Mouse (Mus musculus) MEL (cell line): Measurements from ENCODE around the gene Abhd18. TPM values are rescaled to one million over a fixed set of nuclear protein-coding genes. Genes with fewer than 3 reads are reported as not detected.

Experiments
- DNase-seq: peaks from one replicate; pipeline ENCODE4 v3.0.0; 2011; ENCODE audit warnings: low read depth, low spot score
- H3K27ac ChIP-seq: 2 replicates; pipeline ENCODE4 v1.5.1; 2012; ENCODE audit warnings: low read depth, mild to moderate bottlenecking, control low read depth, low read length, moderate library complexity; ENCODE audit not compliant: control insufficient read depth
- H3K27me3 ChIP-seq, 2 experiments: fragments of 150-350 bp in 1 of 2; sonication (generic) in 1 of 2; 2 replicates each; pipeline ENCODE4 v1.6.1; 2012; ENCODE audit warnings: low read length in 2 of 2, mild to moderate bottlenecking in 2 of 2, improper control_type of control experiment in 1 of 2, moderate library complexity in 1 of 2; ENCODE audit not compliant: insufficient read depth in 2 of 2, control insufficient read depth in 1 of 2
- H3K36me3 ChIP-seq, 2 experiments: 2 replicates each; pipeline ENCODE4 v1.6.1; 2012 to 2014; ENCODE audit warnings: low read length in 2 of 2, improper control_type of control experiment in 1 of 2, inconsistent platforms in 1 of 2, mild to moderate bottlenecking in 1 of 2; ENCODE audit not compliant: insufficient read depth in 2 of 2, control insufficient read depth in 1 of 2
- H3K4me1 ChIP-seq, 2 experiments: fragments of 150-350 bp in 1 of 2; sonication (generic) in 1 of 2; 2 replicates each; pipeline ENCODE4 v1.6.1; 2012; ENCODE audit warnings: low read length in 2 of 2, improper control_type of control experiment in 1 of 2, mild to moderate bottlenecking in 1 of 2; ENCODE audit not compliant: insufficient read depth in 2 of 2, control insufficient read depth in 1 of 2
- H3K4me3 ChIP-seq, 2 experiments: fragments of 150-350 bp in 1 of 2; sonication (generic) in 1 of 2; 2 replicates each; pipeline ENCODE4 v1.5.1; 2012; ENCODE audit warnings: low read depth in 2 of 2, low read length in 2 of 2, mild to moderate bottlenecking in 2 of 2, moderate library complexity in 2 of 2, control low read depth in 1 of 2, improper control_type of control experiment in 1 of 2; ENCODE audit not compliant: control insufficient read depth in 1 of 2, insufficient read depth in 1 of 2
- H3K79me2 ChIP-seq: 2 replicates; pipeline ENCODE4 v1.6.1; 2012; ENCODE audit warnings: mild to moderate bottlenecking, low read length, moderate library complexity; ENCODE audit not compliant: control insufficient read depth, poor library complexity, insufficient read depth
- H3K9ac ChIP-seq: 2 replicates; pipeline ENCODE4 v1.6.1; 2012; ENCODE audit warnings: low read depth, mild to moderate bottlenecking, control low read depth, low read length, moderate library complexity; ENCODE audit not compliant: control insufficient read depth, poor library complexity, severe bottlenecking
- H3K9me3 ChIP-seq: fragments of 150-350 bp; sonication (generic); replicated peaks from 2 replicates; pipeline ENCODE4 v1.6.1; 2012; ENCODE audit warnings: mild to moderate bottlenecking, low read length, improper control_type of control experiment, moderate library complexity; ENCODE audit not compliant: insufficient read depth
- BHLHE40 ChIP-seq: IDR thresholded peaks from 2 replicates; pipeline ENCODE4 v1.6.1; 2012; ENCODE audit warnings: low read depth, mild to moderate bottlenecking, inconsistent platforms, low read length, improper control_type of control experiment, borderline replicate concordance
- CTCF ChIP-seq, 3 experiments: IDR thresholded peaks in 2 of 3; conservative IDR thresholded peaks in 1 of 3; 2 replicates each; pipeline ENCODE4 v1.5.1; 2011 to 2012; ENCODE audit warnings: low read length in 3 of 3, low read depth in 2 of 3, mild to moderate bottlenecking in 2 of 3, improper control_type of control experiment in 1 of 3, inconsistent platforms in 1 of 3, mixed read lengths in 1 of 3, moderate library complexity in 1 of 3; ENCODE audit not compliant: control insufficient read depth in 1 of 3, insufficient read depth in 1 of 3, poor library complexity in 1 of 3, severe bottlenecking in 1 of 3
- ELF1 ChIP-seq: IDR thresholded peaks from 2 replicates; pipeline ENCODE4 v1.6.1; 2014; ENCODE audit warnings: low read depth, mild to moderate bottlenecking, inconsistent platforms, low read length, improper control_type of control experiment, moderate library complexity
- ETS1 ChIP-seq: IDR thresholded peaks from 2 replicates; pipeline ENCODE4 v1.6.1; 2012; ENCODE audit warnings: low read depth, mild to moderate bottlenecking, inconsistent platforms, low read length, improper control_type of control experiment, moderate library complexity
- GABPA ChIP-seq: IDR thresholded peaks from 2 replicates; pipeline ENCODE4 v1.6.1; 2012; ENCODE audit warnings: low read depth, mild to moderate bottlenecking, inconsistent platforms, low read length, improper control_type of control experiment, moderate library complexity
- GATA1 ChIP-seq: IDR thresholded peaks from 2 replicates; pipeline ENCODE4 v1.6.1; 2011; ENCODE audit warnings: low read depth, low read length, improper control_type of control experiment
- MAX ChIP-seq: IDR thresholded peaks from 2 replicates; pipeline ENCODE4 v1.6.1; 2011; ENCODE audit warnings: low read length, improper control_type of control experiment
- MAZ ChIP-seq: IDR thresholded peaks from 2 replicates; pipeline ENCODE4 v1.6.1; 2012; ENCODE audit warnings: low read depth, mild to moderate bottlenecking, inconsistent platforms, low read length, improper control_type of control experiment
- MEF2A ChIP-seq: IDR thresholded peaks from 2 replicates; pipeline ENCODE4 v1.6.1; 2014; ENCODE audit warnings: low read depth, mild to moderate bottlenecking, inconsistent platforms, low read length, improper control_type of control experiment; ENCODE audit not compliant: poor library complexity, insufficient replicate concordance, severe bottlenecking; ENCODE audit errors: extremely low read depth
- MYB ChIP-seq: IDR thresholded peaks from 2 replicates; pipeline ENCODE4 v1.6.1; 2011; ENCODE audit warnings: mild to moderate bottlenecking, low read depth, low read length, improper control_type of control experiment
- MYC ChIP-seq: IDR thresholded peaks from 2 replicates; pipeline ENCODE4 v1.6.1; 2011; ENCODE audit warnings: low read depth, mild to moderate bottlenecking, low read length, improper control_type of control experiment, moderate library complexity
- NELFE ChIP-seq: IDR thresholded peaks from 2 replicates; pipeline ENCODE4 v1.6.1; 2011; ENCODE audit warnings: low read depth, low read length, improper control_type of control experiment
- POLR2A ChIP-seq, 2 experiments: IDR thresholded peaks; 2 replicates each; pipeline ENCODE4 v1.6.1; 2011 to 2012; ENCODE audit warnings: low read length in 2 of 2, mild to moderate bottlenecking in 2 of 2, control low read depth in 1 of 2, improper control_type of control experiment in 1 of 2, low read depth in 1 of 2, moderate library complexity in 1 of 2; ENCODE audit not compliant: control insufficient read depth in 1 of 2, insufficient read depth in 1 of 2, poor library complexity in 1 of 2
- POLR2AphosphoS2 ChIP-seq: IDR thresholded peaks from 2 replicates; pipeline ENCODE4 v1.6.1; 2011; ENCODE audit warnings: low read length, improper control_type of control experiment
- POLR2AphosphoS5 ChIP-seq: IDR thresholded peaks from 2 replicates; pipeline ENCODE4 v1.6.1; 2012; ENCODE audit warnings: low read depth, borderline replicate concordance, mild to moderate bottlenecking, inconsistent platforms, low read length, moderate library complexity, mixed read lengths
- SIN3A ChIP-seq: IDR thresholded peaks from 2 replicates; pipeline ENCODE4 v1.6.1; 2012; ENCODE audit warnings: low read length, improper control_type of control experiment, inconsistent platforms
- TAL1 ChIP-seq: IDR thresholded peaks from 2 replicates; pipeline ENCODE4 v1.6.1; 2012; ENCODE audit warnings: mild to moderate bottlenecking, inconsistent platforms, low read length, moderate library complexity, mixed read lengths
- TBP ChIP-seq: IDR thresholded peaks from 2 replicates; pipeline ENCODE4 v1.8.0; 2011; ENCODE audit warnings: low read depth, low read length, improper control_type of control experiment
- TCF12 ChIP-seq: IDR thresholded peaks from 2 replicates; pipeline ENCODE4 v1.6.1; 2014; ENCODE audit warnings: low read depth, mild to moderate bottlenecking, inconsistent platforms, low read length, improper control_type of control experiment, moderate library complexity
- ZC3H11A ChIP-seq: IDR thresholded peaks from 2 replicates; pipeline ENCODE4 v1.6.1; 2012; ENCODE audit warnings: low read depth, mild to moderate bottlenecking, inconsistent platforms, low read length, improper control_type of control experiment
- polyA plus RNA-seq, 2 experiments: library from polyadenylated mRNA; stranded (reverse) in 1 of 2; unstranded in 1 of 2; fragments of >175 nt in 1 of 2; fragments of >200 nt in 1 of 2; gene quantifications; 2 replicates each; pipeline versions ENCODE4 v1.2.1 to v1.2.4; 2012; ENCODE audit warnings: low replicate concordance in 2 of 2, low read depth in 1 of 2; ENCODE audit not compliant: insufficient read length in 2 of 2, insufficient read depth in 1 of 2, missing spikeins in 1 of 2
- total RNA-seq: library from RNA; depleted of rRNA; stranded (reverse); fragments of 300-350 nt; gene quantifications from 2 replicates; pipeline ENCODE4 v1.2.3, GENCODE M21; 2012

Abhd18 gene
- total and polyA plus RNA-seq, 3 experiments: 1.3 to 3.6 TPM; not detected in 1

GRCm38 (mm10) chr3:40958831-40959230 lies 112.1 kb downstream of the Abhd18 start:
- Histone ChIP-seq H3K27ac (no peak overlapping the region), H3K79me2 (peaks cover 20% of the 10 kb centered on the region), H3K36me3 (peaks cover 0 to 13% of the 10 kb centered on the region in 2 experiments; a peak in 2 of 4 replicates), H3K4me3 (no peak overlapping the region), H3K9ac (no peak overlapping the region), H3K4me1 (peaks cover 13 to 14% of the 10 kb centered on the region in 2 experiments), H3K27me3 (no peaks in the 10 kb centered on the region), H3K9me3 (no peaks in the 10 kb centered on the region; the same call in 1 of the 2 replicates)
- TF ChIP-seq TAL1 (no peak), POLR2AphosphoS2 (no peak), NELFE (no peak), MYB (no peak), GATA1 (no peak), TBP (no peak), POLR2A (IDR thresholded peaks at IDR 0.05; ENCODE audit: control insufficient read depth in 1 of 2, insufficient read depth in 1 of 2, low read depth in 1 of 2, low read length in 2 of 2, poor library complexity in 1 of 2) (no peak), ETS1 (no peak), BHLHE40 (no peak), SIN3A (no peak), MAX (no peak), TCF12 (no peak), POLR2AphosphoS5 (no peak), ELF1 (no peak), MAZ (no peak), CTCF (IDR thresholded peaks at IDR 0.05 in 2 of 3, conservative IDR thresholded peaks at IDR 0.05 in 1 of 3; ENCODE audit: control insufficient read depth in 1 of 3, insufficient read depth in 1 of 3, low read depth in 2 of 3, low read length in 3 of 3, poor library complexity in 1 of 3, severe bottlenecking in 1 of 3) (no peak)
- no peak for DNase-seq

GRCm38 (mm10) chr3:40980758-40981157 lies 134.0 kb downstream of the Abhd18 start:
- Histone ChIP-seq H3K36me3 (peaks cover 0 to 5% of the 10 kb centered on the region in 2 experiments; a peak in 2 of 4 replicates), H3K9ac (no peak overlapping the region), H3K27me3 (no peaks in the 10 kb centered on the region), H3K4me3 (no peak overlapping the region), H3K4me1 (peaks cover 1 to 3% of the 10 kb centered on the region in 2 experiments; a peak in 2 of 4 replicates), H3K27ac (no peak overlapping the region), H3K79me2 (no peaks in the 10 kb centered on the region), H3K9me3 (no peaks in the 10 kb centered on the region)
- no peak for TF ChIP-seq ETS1
- TF ChIP-seq MYC: no peak
- no peak for TF ChIP-seq ZC3H11A
- no peak for TF ChIP-seq POLR2AphosphoS5
- no peak for TF ChIP-seq GATA1
- TF ChIP-seq GABPA: no peak
- TF ChIP-seq SIN3A: no peak
- no peak for TF ChIP-seq MEF2A
- no peak for DNase-seq
